Mouse (Mus musculus) lung, postnatal 4 days (tissue): ENCODE data around the gene Trmt11.
"Not testable (repeated sequence)": the region's sequence is repeated elsewhere in the genome, so short reads cannot be mapped to it uniquely, and the experiment has no call there.

Source experiments
- DNase-seq, 2 experiments: peaks; one replicate each; pipeline ENCODE4 v3.0.0; 2021

The Trmt11 gene

DNA sequence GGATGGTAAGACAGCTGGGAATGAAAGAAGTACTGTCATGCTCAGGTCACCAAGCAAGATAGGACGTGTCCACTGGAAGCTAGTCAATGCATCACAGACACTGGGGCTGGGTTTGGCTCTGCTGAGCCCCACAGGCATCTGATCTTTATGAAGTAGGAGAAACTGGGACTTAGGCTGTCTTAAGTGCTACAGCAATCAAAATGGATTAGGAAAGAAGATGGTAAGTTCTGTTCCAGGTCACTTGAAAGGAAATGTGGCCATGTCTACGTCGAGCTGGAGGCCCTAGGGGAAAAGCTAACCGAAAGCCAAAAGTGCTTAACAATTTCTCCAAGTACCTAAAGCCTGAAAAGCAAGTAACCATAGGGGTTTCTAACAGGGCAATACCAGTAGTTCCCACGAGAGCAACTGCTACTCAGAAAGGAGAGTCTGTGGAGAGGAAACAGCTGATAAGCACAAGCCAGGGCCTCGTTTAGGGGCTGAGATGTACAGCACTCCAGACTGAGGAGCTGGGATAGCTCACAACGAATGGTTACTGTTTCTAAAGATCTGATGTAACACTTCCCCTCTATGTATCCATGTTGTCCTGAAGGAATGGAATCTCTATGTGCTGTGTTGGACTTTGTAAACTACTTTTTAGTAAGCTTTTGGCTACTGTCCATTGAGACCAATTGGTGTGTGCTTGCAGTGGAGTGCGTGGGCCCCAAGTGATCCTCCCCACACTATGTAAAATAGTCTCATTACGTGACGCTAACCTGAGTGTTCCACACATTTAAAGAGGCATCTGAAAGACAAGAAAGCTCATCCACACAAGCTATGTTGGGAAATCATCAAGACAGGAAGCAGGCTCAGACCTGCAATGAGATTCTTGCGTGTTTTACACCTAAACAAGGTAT, 44.6 kb downstream of the Trmt11 start:
- no peak for DNase-seq

DNA sequence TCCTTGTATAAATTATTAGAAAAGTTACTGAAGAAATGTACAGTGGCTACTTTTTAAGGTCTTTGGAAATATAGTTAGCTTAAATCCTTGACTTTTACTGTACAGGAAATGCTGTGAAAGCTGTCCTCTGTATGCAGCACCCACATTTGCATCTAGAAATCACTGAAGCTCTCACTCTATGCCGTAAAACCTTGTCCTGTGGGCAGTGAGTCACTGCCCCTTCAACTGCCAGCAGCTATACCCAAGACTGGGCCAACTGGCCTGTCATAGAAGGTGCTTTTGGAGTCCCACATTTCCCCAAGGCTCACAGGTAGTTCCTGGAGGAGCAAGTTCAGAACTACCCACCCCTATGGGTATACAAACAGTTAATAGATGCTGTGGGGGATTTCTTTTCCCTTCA, 48.2 kb downstream of the Trmt11 start:
- no peak for DNase-seq

DNA sequence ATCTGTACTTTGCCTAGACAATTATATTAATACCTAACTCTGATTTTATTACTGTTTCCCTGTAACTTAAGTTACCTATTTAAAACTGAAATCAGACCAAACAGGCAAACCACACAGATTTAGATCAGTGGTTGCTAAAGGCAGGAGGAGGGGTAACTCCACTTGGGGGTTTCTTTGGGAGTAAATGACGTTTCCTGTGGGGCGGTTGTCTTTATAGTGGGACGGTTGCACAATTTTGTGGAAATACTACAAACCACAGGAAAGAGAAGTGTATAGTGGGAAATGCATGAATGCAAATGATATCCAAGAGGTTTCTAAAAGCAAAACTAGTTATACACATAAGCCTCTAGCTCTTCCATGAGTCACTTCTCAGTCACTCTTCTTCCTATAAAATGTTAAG, 50.6 kb downstream of the Trmt11 start:
- no peak for DNase-seq

DNA sequence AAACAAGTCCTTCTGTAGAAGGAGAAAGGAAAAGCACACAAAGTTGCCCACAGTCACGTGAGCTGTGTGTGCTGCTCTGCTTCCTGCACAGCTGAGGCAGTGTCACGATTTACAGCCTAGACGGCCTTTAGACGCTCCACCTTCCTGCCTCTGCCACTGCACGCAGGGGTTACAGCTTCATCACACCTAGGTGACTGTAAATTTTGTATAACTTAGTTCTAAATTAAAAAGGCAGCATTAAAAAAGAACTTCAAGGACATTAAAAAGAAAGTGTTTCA, 62.1 kb downstream of the Trmt11 start:
- DNase-seq: no peak

DNA sequence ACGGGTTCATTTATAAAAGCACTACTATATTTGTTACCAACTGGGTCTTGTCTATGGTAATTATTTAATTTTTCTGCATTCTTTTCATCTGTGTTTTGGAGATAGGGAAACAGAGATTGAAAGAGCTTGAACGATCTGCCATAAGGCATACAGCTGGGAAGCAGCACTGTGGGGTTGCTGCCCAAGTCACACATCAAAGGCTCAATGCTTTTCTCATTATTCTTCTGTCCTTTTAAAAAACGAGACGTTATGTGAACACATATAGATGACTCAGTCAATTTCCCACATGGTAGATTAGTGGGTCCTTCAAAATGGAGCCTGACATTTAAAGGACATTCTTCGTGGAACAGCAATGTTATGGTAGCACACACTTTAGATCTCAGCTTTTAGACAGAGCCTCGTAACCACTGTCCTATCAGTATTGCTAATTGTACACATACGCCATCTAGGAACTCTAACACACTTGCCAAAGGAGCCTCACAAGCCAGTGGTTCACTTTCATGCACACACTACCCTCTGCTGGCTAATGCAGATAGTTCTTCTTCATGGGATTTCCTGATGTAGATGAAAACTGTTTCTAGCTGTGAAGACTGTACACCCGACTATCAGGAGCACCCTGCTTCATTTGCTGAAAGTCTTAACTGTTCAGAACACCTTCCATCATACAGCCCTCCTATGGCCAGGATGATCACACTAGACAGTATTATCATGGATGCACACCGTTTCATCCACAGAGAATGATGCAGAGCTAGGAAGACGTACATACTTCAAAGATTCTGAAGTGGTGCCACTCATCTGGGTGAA, 62.6 kb downstream of the Trmt11 start:
- peak in 1 of 2 experiments; percentile 22 for DNase-seq

DNA sequence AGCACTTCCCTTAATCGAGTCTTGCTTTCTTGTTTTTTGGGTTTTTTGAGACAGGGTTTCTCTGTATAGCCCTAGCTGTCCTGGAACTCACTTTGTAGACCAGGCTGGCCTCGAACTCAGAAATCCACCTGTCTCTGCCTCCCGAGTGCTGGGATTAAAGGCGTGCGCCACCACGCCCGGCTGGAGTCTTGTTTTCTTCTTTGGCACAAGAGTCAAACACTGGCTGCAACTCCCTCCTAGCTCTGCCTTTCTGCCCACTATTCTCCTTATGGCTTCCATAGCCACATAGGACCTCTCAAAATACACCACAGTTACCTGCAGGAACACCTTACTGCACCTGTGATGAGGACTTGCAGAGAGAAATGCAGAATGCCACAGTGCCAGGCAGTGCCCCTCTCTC, 64.6 kb downstream of the Trmt11 start:
- not testable (repeated sequence) for DNase-seq

DNA sequence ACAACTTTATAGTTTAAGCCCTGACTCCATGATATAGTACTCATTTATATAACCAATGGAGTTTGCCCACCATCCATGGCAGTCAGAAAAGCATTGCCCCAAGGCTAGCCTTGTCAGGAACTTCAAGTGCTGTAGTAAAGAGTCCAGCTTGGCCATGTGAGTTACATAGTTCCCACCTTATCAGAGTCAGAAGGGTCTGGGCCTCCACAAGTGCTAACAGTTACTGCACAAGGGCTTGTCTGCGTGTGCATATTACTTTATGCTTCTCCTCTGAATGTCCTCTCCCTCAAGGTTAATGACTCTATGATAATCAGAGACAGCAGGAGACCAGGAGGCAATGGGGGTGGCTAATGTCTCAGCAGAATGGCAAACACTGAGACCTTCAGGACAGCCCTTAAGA, 73.4 kb downstream of the Trmt11 start:
- DNase-seq: no peak

DNA sequence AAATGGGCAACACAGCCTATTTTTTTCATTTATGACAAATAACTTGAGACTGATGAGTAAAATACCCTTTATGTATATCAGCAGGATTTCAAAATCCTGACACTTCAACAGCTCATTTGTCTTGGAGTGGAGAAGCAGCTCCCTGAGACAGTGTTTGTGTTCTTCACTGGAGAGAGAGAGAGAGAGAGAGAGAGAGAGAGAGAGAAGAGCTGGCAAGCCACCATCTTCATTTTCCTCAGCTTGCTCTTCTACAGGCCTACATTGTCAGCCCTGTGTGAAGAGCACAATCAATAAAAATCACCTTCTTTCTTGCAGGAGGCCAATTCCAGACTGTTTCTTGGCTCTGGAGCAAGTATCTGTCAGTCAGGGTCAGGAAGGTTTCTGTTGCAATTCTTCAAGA, 78.8 kb downstream of the Trmt11 start:
- no peak for DNase-seq

DNA sequence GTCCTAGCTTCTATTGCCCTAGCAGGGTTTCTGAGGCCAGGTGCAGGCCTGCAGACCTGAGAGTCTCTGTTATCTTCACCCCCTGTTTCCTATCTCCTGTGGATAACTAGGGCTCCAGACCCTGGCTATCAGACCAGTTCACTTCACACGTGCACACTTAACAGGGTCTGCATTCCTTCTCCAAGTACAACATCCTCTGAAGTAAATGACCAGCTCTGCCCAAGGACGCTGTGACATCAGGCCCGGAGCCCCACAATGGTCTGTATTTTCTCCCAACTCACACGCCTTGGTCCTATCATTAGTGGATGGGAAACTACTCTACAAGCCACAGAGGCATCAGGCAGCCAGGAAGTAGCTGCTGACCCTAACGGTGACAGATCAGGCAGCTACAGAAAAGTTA, 81.4 kb downstream of the Trmt11 start:
- DNase-seq: no peak

DNA sequence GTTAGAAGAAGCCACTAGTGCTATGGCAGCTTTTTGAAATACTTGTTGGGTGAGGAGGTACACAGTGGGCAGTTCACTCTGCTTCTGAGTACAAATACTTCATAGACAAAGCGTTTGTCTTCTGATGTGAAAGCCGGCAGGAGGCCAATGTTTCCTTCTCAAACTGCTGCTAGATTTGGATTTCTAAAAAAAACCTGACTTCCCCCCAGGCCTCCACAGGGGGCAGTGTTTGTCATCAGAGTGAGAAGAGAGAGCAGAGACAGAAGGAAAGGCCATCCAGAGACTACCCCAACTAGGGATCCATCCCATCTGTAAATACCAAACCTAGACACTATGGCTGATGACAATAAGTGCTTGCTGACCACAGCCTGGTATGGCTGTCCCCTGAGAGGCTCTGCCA, 83.3 kb downstream of the Trmt11 start:
- DNase-seq: no peak

DNA sequence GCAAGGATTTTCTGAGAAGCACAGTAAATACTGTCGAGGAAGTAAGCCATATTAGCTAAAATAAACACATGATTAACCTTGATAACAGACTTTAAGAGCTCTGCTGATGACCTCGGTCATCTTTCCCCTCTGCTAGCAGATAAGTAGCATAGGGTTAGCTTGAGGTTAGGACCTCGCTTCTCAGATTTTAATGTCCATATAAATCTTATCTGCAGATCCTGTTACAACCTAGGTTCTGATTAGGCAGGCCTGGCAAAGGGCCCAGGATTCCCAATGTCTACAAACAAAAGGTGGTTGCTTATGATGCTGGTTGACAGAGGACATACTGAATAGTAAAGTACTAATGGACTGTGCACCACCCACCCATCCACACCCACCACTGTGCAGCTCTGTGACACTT, 83.8 kb downstream of the Trmt11 start:
- DNase-seq: no peak

DNA sequence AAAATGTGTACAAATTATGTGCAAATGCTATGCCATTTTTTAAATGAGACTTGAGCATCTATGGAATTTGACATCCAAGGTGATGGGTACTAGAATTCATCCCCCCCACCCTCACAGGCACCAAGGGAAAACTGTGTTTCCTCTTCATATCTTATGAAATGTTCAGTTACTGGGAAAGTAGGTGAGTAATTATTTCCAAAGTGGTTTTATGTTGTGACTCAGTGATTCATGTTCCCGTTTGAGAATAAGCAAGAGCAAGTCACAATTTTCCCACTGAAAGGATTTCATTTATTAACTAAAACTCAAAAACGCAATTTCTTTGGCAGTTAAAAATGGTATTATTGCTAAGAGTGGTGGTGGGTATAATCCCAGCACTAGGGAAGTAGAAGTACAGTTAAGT, 95.8 kb downstream of the Trmt11 start:
- DNase-seq: no peak

DNA sequence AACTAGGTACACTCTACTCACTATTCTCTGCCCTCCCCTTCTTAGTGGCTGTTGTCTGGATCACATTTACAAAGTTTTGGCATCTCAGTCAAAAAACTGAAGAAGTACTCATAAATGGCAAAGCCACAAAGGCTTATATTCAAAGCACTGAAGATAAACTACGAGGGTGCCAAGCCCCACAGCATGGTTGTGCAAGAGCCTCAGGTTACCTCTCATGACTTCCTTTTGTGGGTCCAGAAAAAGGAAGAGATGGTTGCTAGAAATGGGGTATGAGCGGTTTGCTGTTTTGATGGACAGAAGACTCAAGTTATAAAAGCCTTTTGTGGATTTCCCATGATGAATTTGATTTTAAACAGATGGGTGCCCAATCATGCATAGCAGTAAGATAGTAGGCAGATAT, 97.4 kb downstream of the Trmt11 start:
- no peak for DNase-seq

DNA sequence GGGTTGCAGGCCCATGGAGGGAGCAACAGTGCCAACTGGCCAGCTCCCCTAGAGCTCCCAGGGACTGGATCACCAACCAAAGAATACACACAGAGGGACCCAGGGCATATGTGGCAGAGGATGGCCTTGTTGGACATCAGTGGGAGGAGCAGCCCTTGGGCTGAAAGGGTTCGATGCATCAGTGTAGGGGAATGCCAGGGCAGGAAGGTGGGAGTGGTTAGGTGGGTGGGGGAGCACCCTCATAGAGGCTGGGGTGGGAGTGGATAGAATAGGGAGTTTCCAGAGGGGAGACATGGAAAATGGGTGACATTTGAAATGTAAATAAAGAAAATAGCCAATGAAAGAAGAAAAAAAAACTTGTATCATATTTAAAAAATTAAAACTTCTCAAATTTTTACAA, 97.8 kb downstream of the Trmt11 start:
- DNase-seq: no peak

DNA sequence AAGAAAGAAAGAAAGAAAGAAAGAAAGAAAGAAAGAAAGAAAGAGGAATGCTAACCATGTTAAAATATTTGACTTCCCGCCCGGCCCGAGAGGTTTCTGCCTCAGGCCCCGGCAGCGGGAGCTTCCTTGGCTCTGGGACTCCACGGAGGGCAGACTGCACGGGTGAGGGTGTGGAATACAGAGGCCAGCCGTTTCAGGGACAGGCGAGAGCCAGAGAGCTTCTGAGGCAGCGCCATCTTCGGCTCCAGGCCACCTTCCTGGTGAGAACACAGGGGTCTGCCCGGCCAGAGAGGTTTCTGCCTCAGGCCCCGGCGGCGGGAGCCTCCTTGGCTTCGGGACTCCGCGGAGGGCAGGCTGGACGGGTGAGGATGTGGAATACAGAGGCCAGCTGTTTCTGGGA, 102.3 kb downstream of the Trmt11 start:
- peak in 1 of 2 experiments; percentile 40 for DNase-seq
